Mouse (Mus musculus) gastrocnemius, postnatal 25 days (tissue): Measurements from ENCODE around the gene Gpank1. TPM values are rescaled to one million over a fixed set of nuclear protein-coding genes. Genes with fewer than 3 reads are reported as not detected.
"Not testable (repeated sequence)": the region's sequence is repeated elsewhere in the genome, so short reads cannot be mapped to it uniquely, and the experiment has no call there.

Source experiments
- DNase-seq: peaks from one replicate; pipeline ENCODE4 v3.0.0; 2022
- total RNA-seq, 2 experiments: library from RNA; stranded (reverse); gene quantifications; 1 replicate in 1 of 2; 2 replicates in 1 of 2; pipeline ENCODE4 v1.2.3; 2021

Gpank1 gene
- total RNA-seq, 2 experiments from 2014 or later, result 7.1 to 8.4 TPM

DNA sequence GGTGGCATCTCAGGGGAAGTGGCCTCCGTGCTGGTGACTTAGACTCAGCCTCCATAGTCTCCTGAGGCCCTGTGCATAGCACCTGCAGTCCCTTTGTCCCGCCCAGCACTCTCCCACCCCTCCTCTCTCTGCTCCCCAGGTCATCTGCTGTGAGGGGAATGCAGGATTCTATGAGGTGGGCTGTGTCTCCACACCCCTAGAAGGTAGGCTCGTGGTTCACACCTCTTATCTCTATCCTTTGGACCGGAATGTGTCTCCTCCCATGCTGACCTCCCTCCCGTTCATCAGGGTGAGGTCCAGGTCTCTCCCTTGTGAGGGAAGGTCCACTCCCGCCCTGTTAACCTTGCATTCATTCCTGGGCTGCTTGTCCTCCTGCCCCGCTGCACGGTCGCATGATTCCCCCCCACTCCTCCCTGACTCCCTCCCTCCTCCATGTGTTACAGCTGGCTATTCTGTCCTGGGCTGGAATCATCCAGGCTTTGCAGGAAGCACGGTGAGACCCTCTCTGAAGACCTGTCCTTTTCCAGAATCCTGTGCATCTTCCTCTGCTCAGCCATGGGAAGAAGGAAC is 21.0 kb upstream of the Gpank1 start:
- DNase-seq, result no peak

DNA sequence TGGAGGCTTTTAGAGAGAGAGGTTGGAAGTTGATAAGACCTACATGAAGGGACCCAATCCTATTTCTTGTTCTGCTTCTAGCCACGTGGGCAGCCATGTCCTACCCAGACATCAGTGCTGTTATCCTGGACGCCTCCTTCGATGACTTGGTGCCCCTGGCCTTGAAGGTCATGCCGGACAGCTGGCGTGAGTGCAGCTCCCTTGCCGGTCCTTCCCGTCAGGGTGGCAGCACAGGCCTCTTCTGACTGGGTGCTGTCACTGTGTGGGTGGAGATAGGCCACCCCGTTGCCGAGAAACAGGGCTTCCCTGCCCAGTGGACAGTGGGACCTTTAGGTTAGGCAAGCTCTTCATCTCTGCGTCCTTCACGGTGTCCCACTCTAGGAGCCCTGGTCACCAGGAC is 20.1 kb upstream of the Gpank1 start:
- no peak for DNase-seq

- DNase-seq, result no peak
These were observed 19.0 kb upstream of the Gpank1 start for GRCm38 (mm10) chr17:35102299-35102698.

GRCm38 (mm10) chr17:35103221-35103690 is 18.0 kb upstream of the Gpank1 start:
- peak; percentile 27 for DNase-seq

DNA sequence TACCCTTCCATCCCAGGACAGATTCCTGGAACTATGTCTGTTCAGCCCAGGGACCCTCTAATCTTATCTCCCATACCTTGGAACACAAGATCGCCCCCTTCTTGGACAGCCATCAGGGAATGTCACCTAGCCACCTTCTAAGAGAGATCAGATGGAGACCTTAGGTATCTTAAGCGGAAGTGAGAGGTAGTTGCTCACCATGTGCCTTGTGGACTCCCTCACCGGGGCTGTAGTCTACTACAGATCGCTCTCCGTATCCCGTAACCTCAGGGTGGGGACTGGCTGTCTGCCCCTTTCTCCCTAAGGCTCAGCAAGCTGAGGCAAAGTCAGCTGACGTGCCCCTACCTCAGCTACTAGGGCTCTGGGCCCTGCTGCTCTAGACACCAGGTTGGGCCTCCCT is 17.2 kb upstream of the Gpank1 start:
- DNase-seq, result no peak

GRCm38 (mm10) chr17:35104754-35105153 is 16.5 kb upstream of the Gpank1 start:
- no peak for DNase-seq

GRCm38 (mm10) chr17:35105740-35106389 is 15.4 kb upstream of the Gpank1 start:
- DNase-seq, result no peak

DNA sequence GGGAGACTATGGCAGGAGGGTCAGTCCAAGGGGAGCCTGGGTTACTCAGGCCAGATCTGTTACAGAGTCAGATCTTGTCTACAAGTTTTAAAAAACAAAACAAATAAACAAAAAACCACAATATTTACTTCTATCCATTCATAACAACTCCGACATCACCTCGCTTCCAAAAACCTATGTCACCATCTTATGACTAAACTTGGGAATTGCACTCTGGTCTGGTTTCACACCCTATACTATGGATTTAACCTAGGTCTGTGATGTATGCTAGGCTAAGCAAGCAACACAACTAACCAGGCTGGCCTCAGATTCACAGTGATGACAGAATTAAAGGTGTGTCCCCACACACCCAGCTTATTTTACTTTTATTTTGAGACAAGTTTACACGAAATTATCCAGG is 14.7 kb upstream of the Gpank1 start:
- DNase-seq, result no peak

DNA sequence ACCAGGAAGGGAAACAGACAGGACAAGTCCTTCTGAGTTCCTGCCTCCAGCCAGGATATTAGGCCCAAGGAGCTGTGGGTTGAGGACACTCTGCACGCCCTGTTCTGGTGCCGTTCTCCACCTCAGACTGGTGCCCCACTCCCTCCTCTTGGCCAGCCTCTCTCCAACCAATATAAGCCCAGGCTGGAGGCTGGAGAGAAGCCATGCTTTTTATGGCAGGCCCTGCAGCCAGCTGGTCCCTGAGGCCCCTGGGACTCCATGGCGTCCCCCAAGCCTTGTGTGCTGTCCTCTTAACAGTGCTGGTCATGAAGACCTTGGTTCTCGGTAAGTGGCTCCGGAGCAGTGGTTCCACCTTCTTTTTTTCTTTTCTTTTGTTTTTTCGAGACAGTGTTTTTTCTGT is 13.2 kb upstream of the Gpank1 start, which contains the start of gene Ly6g5c:
Ly6g5c (plus strand) TSS at position 183 of the 400 bp plus-strand sequence.
- DNase-seq, result no peak

DNA sequence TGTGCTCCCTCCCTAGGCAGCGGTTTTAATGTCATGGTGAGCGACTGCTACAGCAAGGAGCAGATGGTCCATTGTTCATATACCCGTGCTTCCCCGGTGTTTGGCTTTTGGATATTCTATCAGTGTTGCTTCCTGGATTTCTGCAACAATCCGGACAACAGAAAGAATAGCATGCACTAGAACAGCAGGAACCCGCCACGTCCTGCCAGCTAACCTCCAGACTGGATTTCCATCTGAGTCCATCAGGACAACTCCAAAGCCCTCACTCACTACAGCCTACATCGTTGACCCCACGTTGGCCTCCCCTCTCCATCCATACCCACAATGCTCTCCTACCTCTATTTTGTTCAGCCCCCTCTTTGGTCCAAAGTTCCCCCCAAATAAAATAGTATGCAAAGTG is 9.5 kb upstream of the Gpank1 start:
- DNase-seq, result no peak

- no peak for DNase-seq
These were observed 5.9 kb upstream of the Gpank1 start, which contains the start of gene Ly6g5b for GRCm38 (mm10) chr17:35115046-35116019. Gene Ly6g5b (minus strand): TSS chr17:35115428.

GRCm38 (mm10) chr17:35120745-35121142 is 511 bp upstream of the Gpank1 start:
- DNase-seq, result no peak

- DNase-seq, result no peak
These were observed 632 bp downstream of the Gpank1 start, which contains the start of gene Csnk2b for GRCm38 (mm10) chr17:35121871-35122303. Gene Csnk2b (minus strand): TSS chr17:35122053.

DNA sequence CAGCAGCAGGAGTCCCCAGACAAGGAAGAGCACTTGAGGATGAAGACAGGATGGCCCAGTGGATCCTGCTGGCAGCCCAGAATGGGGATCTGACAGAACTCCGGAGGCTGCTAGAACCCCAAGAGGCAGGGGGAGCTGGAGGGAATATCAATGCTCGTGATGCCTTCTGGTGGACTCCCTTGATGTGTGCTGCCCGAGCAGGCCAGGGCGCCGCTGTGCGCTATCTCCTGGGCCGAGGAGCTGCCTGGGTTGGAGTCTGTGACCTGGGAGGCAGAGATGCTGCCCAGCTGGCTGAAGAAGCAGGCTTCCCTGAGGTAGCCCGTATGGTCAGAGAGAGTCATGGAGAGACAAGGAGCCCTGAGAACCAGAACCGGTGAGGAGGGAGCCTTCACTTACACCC is 2.0 kb downstream of the Gpank1 start:
- not testable (repeated sequence) for DNase-seq

DNA sequence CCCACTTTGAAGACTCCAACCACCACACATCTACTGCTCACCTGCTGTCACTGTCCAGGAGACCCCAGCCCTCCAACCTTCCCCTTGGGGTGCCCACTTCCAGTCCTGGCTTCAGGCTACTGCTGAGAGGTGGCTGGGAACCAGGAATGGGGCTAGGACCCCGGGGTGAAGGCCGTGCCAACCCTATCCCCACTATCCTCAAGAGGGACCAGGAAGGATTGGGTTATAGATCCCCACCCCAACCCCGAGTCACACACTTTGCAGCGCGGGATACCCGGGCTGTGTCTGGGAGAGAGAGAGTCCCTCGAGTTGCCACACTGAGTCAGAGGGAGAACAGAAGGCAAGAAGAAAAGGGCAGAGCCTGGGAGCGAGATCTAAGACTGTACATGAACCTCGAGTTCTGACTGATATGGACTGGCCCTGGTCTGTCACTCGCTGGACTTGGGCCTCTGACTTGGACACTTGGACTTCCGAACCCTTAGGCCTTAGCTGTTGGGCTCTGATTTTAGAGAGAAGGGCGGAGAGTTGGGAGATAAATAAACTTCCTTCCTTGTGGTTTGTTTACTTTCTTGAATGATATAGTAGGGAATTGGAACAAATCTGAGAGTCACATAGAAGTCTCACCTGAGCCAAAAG is 3.1 kb downstream of the Gpank1 start:
- DNase-seq, result not testable (repeated sequence)

DNA sequence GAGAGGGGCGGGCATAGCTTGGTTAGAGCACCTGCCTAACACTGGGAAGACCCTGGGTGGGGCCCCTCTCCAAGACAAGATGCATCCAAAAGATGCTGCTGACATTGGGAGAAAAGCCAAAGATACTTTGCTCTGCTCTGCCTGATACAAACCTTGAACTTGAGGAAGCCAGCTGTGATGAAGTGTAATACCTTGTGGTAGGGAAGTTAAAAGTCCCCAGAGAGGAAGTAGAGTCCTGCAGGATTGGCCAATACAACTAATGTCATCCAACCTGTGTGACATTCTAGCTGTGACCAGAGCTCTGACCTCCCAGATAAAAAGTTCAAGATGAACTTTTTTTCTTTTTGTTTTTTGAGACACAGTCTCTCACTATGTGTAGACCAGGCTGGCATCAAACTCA is 3.8 kb downstream of the Gpank1 start:
- no peak for DNase-seq

- no peak for DNase-seq
These were observed 4.3 kb downstream of the Gpank1 start for GRCm38 (mm10) chr17:35125578-35125977.

DNA sequence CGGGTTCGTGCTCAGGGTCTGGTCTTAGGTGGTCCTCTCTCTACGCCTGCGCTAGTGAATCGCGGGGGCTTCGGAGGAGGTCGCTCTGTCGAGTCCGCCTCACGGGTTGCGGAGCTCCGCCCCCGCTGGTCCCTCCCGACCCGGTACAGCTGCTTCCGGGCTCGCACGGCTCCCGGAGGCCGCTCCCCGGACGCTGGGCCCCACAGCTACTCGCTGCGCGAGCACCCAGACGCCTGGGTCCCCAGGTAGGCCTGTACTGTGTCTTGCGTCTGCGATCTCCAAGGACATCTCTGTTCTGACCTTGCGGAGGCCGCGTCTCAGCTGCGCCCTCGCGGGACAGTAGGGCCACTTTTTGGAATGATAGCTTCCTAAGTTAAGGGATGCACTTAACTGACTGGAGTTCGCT is 5.0 kb downstream of the Gpank1 start, which contains the start of gene D17H6S53E:
D17H6S53E (plus strand) TSS at position 168 of the 406 bp plus-strand sequence.
- DNase-seq, result peak; percentile 73

DNA sequence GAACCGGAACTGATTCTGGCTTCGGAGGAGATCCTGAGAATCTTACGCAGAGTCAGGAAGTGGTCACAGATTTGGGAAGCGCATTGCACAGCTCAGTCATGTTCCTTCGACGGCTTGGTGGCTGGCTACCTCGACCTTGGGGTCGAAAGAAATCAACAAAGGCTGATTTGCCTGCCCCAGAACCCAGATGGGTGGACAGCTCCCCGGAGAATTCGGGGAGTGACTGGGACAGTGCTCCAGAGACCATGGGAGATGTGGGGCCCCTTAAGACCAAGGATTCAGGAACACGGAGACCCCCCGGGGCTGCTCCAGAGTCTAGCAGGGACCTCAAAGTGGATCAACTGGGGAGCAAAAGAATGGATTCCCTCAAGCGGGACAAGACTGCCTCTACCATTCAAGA is 5.8 kb downstream of the Gpank1 start:
- DNase-seq, result no peak

GRCm38 (mm10) chr17:35128996-35129395 is 7.7 kb downstream of the Gpank1 start:
- no peak for DNase-seq

- DNase-seq, result no peak
These were observed 9.8 kb downstream of the Gpank1 start for GRCm38 (mm10) chr17:35131038-35131437.
